Comparison of ENCODE assay signal across 9 mouse cellular contexts in genomic region chr4:141311078-141311477, GRCm38 (mm10). TPM values are rescaled to one million over a fixed set of nuclear protein-coding genes. Genes with fewer than 3 reads are reported as not detected.
DNase-seq lines count a peak whose midpoint lies in the region; ATAC-seq lines count a peak whose summit lies in the region.
"Had no signal": no experiment of that assay in that cellular context is flagged by ENCODE, and none has a peak within 500 bp of the region (broad histone marks: within the 10 kb centered on the region; RNA-seq: fewer than 3 reads in every experiment).

No protein-coding gene starts in this region.

- H3K4me1 ChIP-seq in heart, embryonic 12.5 days (replicated peaks): peaks cover 91% of the 10 kb centered on the region

- no peaks in the 10 kb centered on the region for H3K27me3 ChIP-seq in heart, embryonic 12.5 days (replicated peaks)

- no peak for ATAC-seq in heart, embryonic 12.5 days (ENCODE audit: insufficient number of reproducible peaks, low FRiP score)

- H3K4me3 ChIP-seq in heart, embryonic 12.5 days: no peak overlapping the region

- WGBS in heart, embryonic 12.5 days: 58% methylated on average over 7 of the region's 7 CpGs

- H3K4me2 ChIP-seq in heart, embryonic 12.5 days: peak overlapping the region; percentile 47

- peak; percentile 83 for DNase-seq in 416B (ENCODE audit: low read depth)
- DNase-seq in Muller cell, postnatal 12 days (ENCODE audit: inconsistent ontology term): peak; percentile 92
- DNase-seq in kidney, postnatal 36 days: peak; percentile 79 to 86
- DNase-seq in c-Kit-positive CD71-positive TER-119-positive erythroid progenitor cells, embryonic 14.5 days (ENCODE audit: low spot score): no peak
- DNase-seq in cerebellum, postnatal 10 days: no peak
- no peak for DNase-seq in ovary, postnatal 14 days (ENCODE audit: low spot score)
- DNase-seq in B cell, adult 2 months: no peak

- H3K9me3 ChIP-seq in heart, embryonic 12.5 days (replicated peaks): no peaks in the 10 kb centered on the region

- H3K36me3 ChIP-seq in heart, embryonic 12.5 days: peaks cover 16% of the 10 kb centered on the region

- peak overlapping the region; percentile 96 for H3K27ac ChIP-seq in heart, embryonic 12.5 days (ENCODE audit: poor library complexity, severe bottlenecking)
- H3K27ac ChIP-seq: liver, embryonic 14.5 days had no signal

- peak overlapping the region; percentile 63 for H3K9ac ChIP-seq in heart, embryonic 12.5 days
- H3K9ac ChIP-seq: liver, embryonic 14.5 days had no signal

RNA-seq across cellular contexts. Expression of gene Epha2, which starts 10.0 kb away (rescaled TPM):
- polyA plus RNA-seq in heart, embryonic 12.5 days (2016; fragmentation: Nextera tagmentation; extraction: Ambion mirVana): 5.3 and 6.1 TPM in 2 replicates

RNA-seq across cellular contexts. Expression of gene Fam131c, which starts 56.9 kb away (rescaled TPM):
- polyA plus RNA-seq in heart, embryonic 12.5 days (2016; fragmentation: Nextera tagmentation; extraction: Ambion mirVana): 0.93 and 1.1 TPM in 2 replicates

Comparison
In these comparisons a context has a peak if more than half of its experiments do, and no peak if none do; other contexts are left out.
1. DNase-seq: peak in 416B (single experiment), Muller cell, postnatal 12 days (single experiment) and kidney, postnatal 36 days (2 of 2); none in c-Kit-positive CD71-positive TER-119-positive erythroid progenitor cells, embryonic 14.5 days (single experiment), cerebellum, postnatal 10 days (0 of 2), ovary, postnatal 14 days (single experiment) and B cell, adult 2 months (0 of 2).